Mouse (Mus musculus): ENCODE data around the gene Stx7. TPM values are rescaled to one million over a fixed set of nuclear protein-coding genes. Genes with fewer than 3 reads are reported as not detected.
A peak's percentile ranks its signal among the peaks of the same experiment; 100 is the strongest.
"Not testable (repeated sequence)": the region's sequence is repeated elsewhere in the genome, so short reads cannot be mapped to it uniquely, and the experiment has no call there.

Gene Stx7
- polyA plus RNA-seq (2015; fragmentation: Nextera tagmentation; extraction: Ambion mirVana) = 68.4 and 74.8 TPM in 2 replicates

DNA sequence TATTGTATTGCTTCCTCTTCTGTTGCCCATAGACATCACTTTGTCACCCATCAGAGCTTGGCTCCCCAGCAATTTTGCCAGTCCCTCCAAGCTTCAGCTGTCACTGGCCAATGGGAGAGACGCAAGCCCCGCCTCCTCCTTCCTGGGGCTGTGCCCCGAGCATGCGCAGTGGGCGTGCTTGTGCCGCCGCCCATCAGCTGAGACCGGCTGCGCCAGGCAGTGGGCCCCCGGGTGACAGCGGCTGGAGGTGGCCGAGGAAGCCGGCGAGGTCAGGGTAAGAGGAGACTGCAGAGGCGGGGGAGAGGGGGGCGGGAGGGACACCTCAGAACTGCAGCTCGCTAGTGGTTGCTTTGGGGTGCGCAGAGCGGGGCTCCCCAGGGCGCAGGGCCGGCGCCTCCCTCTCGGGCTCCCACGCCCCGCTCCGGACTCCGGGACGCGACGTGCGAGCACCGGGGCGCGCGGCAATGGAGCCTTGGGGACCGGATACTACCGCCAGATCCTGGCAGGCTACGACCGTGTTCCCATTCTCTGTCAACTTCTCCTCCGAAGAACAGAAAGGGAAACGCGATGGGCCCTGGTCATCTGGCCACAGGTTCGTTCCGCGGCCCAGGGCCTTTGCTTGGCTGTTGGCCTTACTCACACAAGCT, at the start of gene Stx7:
Stx7 (plus strand) TSS at position 168 of the 647 bp plus-strand sequence.
- Histone ChIP-seq H3K4me1 (replicated peaks) (peaks cover 14% of the 10 kb centered on the region), H3K4me3 (peak within 1 kb of the TSS; percentile 94), H3K9ac (peak within 1 kb of the TSS; percentile 85), H3K9me3 (replicated peaks) (no peaks in the 10 kb centered on the region), H3K27me3 (no peaks in the 10 kb centered on the region), H3K4me2 (peak within 1 kb of the TSS; percentile 63), H3K36me3 (no peaks in the 10 kb centered on the region), H3K27ac (peak within 1 kb of the TSS; percentile 87)
- peak; percentile 96 for ATAC-seq (replicated peaks; ENCODE audit: insufficient number of reproducible peaks, insufficient read depth, low FRiP score, low read depth)
- under 1% methylated on average over 45 of the region's 45 CpGs for WGBS

GRCm38 (mm10) chr10:24101812-24102211, 47.3 kb upstream of the Stx7 start, which contains the start of gene Taar8c:
TSS of gene Taar8c (minus strand) at chr10:24101912.
- ATAC-seq (replicated peaks; ENCODE audit: insufficient number of reproducible peaks, insufficient read depth, low FRiP score, low read depth); H3K4me3 ChIP-seq; H3K9ac ChIP-seq; H3K4me2 ChIP-seq; H3K4me1 ChIP-seq (replicated peaks); H3K27ac ChIP-seq; H3K27me3 ChIP-seq; H3K36me3 ChIP-seq; H3K9me3 ChIP-seq (replicated peaks): not testable (repeated sequence)
- WGBS = 85% methylated on average over 1 of the region's 3 CpGs

- ATAC-seq (replicated peaks; ENCODE audit: insufficient number of reproducible peaks, insufficient read depth, low FRiP score, low read depth); H3K4me2 ChIP-seq: not testable (repeated sequence)
- WGBS = 43% methylated on average over 1 of the region's 1 CpGs
Observed at GRCm38 (mm10) chr10:24103299-24103698, 45.8 kb upstream of the Stx7 start.

GRCm38 (mm10) chr10:24107747-24108146, 41.4 kb upstream of the Stx7 start:
- 59% methylated on average over 5 of the region's 5 CpGs for WGBS
- Histone ChIP-seq H3K4me2 (no peak overlapping the region), H3K9ac (no peak overlapping the region), H3K4me1 (replicated peaks) (no peaks in the 10 kb centered on the region), H3K27me3 (no peaks in the 10 kb centered on the region), H3K9me3 (replicated peaks) (no peaks in the 10 kb centered on the region), H3K27ac (no peak overlapping the region), H3K36me3 (no peaks in the 10 kb centered on the region), H3K4me3 (no peak overlapping the region)
- no peak for ATAC-seq (replicated peaks; ENCODE audit: insufficient number of reproducible peaks, insufficient read depth, low FRiP score, low read depth)

More at GRCm38 (mm10) chr10:24103299-24103698, 45.8 kb upstream of the Stx7 start:
- H3K27ac ChIP-seq; H3K9ac ChIP-seq; H3K4me3 ChIP-seq; H3K36me3 ChIP-seq; H3K27me3 ChIP-seq; H3K4me1 ChIP-seq (replicated peaks); H3K9me3 ChIP-seq (replicated peaks): not testable (repeated sequence)

- no peak overlapping the region for H3K27ac ChIP-seq
- 72% methylated on average over 3 of the region's 3 CpGs for WGBS
Observed at GRCm38 (mm10) chr10:24108236-24108635, 40.9 kb upstream of the Stx7 start.

DNA sequence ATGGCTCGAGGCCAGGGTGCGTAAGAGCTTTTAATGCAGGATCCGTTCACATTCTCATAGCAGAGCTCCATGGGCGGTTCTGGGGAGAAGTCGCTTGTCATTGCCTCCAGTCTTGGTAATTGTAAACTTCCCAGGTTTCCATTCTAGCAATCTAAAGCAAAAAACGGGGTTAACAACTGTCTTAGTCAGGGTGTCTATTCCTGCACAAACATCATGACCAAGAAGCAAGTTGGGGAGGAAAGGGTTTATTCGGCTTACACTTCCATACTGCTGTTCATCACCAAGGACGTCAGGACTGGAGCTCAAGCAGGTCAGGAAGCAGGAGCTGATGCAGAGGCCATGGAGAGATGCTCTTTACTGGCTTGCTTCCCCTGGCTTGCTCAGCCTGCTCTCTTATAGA, 39.7 kb upstream of the Stx7 start, which contains the start of gene Taar9:
Taar9 (minus strand) TSS at position 101 of the 400 bp plus-strand sequence.
- H3K27me3 ChIP-seq; ATAC-seq (replicated peaks; ENCODE audit: insufficient number of reproducible peaks, insufficient read depth, low FRiP score, low read depth); H3K9ac ChIP-seq; H3K36me3 ChIP-seq; H3K9me3 ChIP-seq (replicated peaks); H3K4me2 ChIP-seq; H3K4me1 ChIP-seq (replicated peaks); H3K4me3 ChIP-seq; H3K27ac ChIP-seq: not testable (repeated sequence)
- 76% methylated on average over 8 of the region's 8 CpGs for WGBS

More at GRCm38 (mm10) chr10:24108236-24108635, 40.9 kb upstream of the Stx7 start:
- Histone ChIP-seq H3K9me3 (replicated peaks) (no peaks in the 10 kb centered on the region), H3K27me3 (no peaks in the 10 kb centered on the region), H3K36me3 (no peaks in the 10 kb centered on the region), H3K4me1 (replicated peaks) (no peaks in the 10 kb centered on the region), H3K9ac (no peak overlapping the region), H3K4me2 (no peak overlapping the region), H3K4me3 (no peak overlapping the region)
- no peak for ATAC-seq (replicated peaks; ENCODE audit: insufficient number of reproducible peaks, insufficient read depth, low FRiP score, low read depth)

- no peak overlapping the region for H3K4me2 ChIP-seq
- no peaks in the 10 kb centered on the region for H3K27me3 ChIP-seq
- H3K4me3 ChIP-seq = no peak overlapping the region
- H3K27ac ChIP-seq = no peak overlapping the region
- 45% methylated on average over 6 of the region's 6 CpGs for WGBS
- no peaks in the 10 kb centered on the region for H3K4me1 ChIP-seq (replicated peaks)
- H3K9ac ChIP-seq = no peak overlapping the region
- no peak for ATAC-seq (replicated peaks; ENCODE audit: insufficient number of reproducible peaks, insufficient read depth, low FRiP score, low read depth)
- H3K36me3 ChIP-seq = no peaks in the 10 kb centered on the region
- no peaks in the 10 kb centered on the region for H3K9me3 ChIP-seq (replicated peaks)
Observed at GRCm38 (mm10) chr10:24111116-24111778, 37.9 kb upstream of the Stx7 start.

DNA sequence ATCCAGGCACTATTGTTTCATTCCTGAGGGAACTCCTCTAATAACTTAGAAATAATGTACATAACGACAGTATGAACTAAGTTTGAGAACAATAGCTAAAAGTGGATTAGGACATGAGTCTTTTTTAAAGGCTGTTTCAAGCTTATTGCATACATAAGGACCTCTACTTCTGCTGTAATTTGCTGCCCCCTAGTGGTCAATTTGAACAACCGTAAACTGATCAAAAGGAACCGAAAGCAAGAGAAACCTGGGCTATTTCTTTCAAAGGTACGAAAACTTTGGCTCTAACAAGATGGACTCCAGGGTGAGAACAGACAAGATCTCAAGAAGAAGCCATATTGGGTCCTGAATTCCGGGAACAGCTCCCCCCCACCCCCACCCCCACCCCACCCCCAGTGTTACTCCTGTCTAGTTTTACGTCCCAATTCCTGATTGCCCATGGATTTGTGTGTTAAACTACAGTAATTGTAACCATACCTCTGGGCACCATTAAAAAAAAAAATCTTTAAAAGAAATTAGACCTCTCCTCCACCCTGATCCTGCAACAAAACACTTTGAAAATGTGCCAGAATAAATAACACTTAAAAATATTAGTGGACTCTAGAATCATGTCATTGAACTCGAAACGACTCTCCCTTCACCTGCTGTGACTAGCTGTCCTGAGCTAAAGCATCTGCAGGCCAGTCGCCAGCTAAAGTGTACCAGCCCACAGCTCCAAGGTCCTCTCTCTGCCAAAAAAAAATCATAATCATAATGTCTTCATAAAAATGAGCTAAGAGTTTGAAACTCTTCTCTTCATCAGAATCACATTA, 17.4 kb upstream of the Stx7 start:
- Histone ChIP-seq H3K4me1 (replicated peaks) (peaks cover 10% of the 10 kb centered on the region), H3K9me3 (replicated peaks) (no peaks in the 10 kb centered on the region), H3K4me3 (peak overlapping the region; percentile 42), H3K4me2 (peak overlapping the region; percentile 58), H3K9ac (no peak overlapping the region), H3K27me3 (no peaks in the 10 kb centered on the region), H3K36me3 (no peaks in the 10 kb centered on the region), H3K27ac (no peak overlapping the region; the same call in 1 of the 2 replicates)
- WGBS = 27% methylated on average over 9 of the region's 9 CpGs
- peak; percentile 66; the same call in 1 of the 2 replicates for ATAC-seq (replicated peaks; ENCODE audit: insufficient number of reproducible peaks, insufficient read depth, low FRiP score, low read depth)

GRCm38 (mm10) chr10:24132273-24132672, 16.8 kb upstream of the Stx7 start:
- no peak overlapping the region for H3K4me3 ChIP-seq
- H3K4me1 ChIP-seq (replicated peaks) = peaks cover 10% of the 10 kb centered on the region
- peak overlapping the region; percentile 22 for H3K4me2 ChIP-seq
- 18% methylated on average over 5 of the region's 5 CpGs for WGBS
- no peak for ATAC-seq (replicated peaks; ENCODE audit: insufficient number of reproducible peaks, insufficient read depth, low FRiP score, low read depth)
- no peak overlapping the region; the same call in 1 of the 2 replicates for H3K27ac ChIP-seq
- no peaks in the 10 kb centered on the region for H3K9me3 ChIP-seq (replicated peaks)
- no peaks in the 10 kb centered on the region for H3K27me3 ChIP-seq
- H3K36me3 ChIP-seq = no peaks in the 10 kb centered on the region
- no peak overlapping the region for H3K9ac ChIP-seq

GRCm38 (mm10) chr10:24133132-24133531, 16.0 kb upstream of the Stx7 start:
- Histone ChIP-seq H3K4me3 (no peak overlapping the region), H3K27me3 (no peaks in the 10 kb centered on the region), H3K9me3 (replicated peaks) (no peaks in the 10 kb centered on the region), H3K36me3 (no peaks in the 10 kb centered on the region), H3K4me1 (replicated peaks) (peaks cover 10% of the 10 kb centered on the region), H3K27ac (no peak overlapping the region), H3K4me2 (no peak overlapping the region), H3K9ac (no peak overlapping the region)
- no peak for ATAC-seq (replicated peaks; ENCODE audit: insufficient number of reproducible peaks, insufficient read depth, low FRiP score, low read depth)
- 34% methylated on average over 2 of the region's 2 CpGs for WGBS

- Histone ChIP-seq H3K4me1 (replicated peaks) (peaks cover 10% of the 10 kb centered on the region), H3K27me3 (no peaks in the 10 kb centered on the region), H3K9ac (no peak overlapping the region), H3K9me3 (replicated peaks) (no peaks in the 10 kb centered on the region), H3K27ac (no peak overlapping the region), H3K4me2 (no peak overlapping the region), H3K4me3 (no peak overlapping the region), H3K36me3 (no peaks in the 10 kb centered on the region)
- no peak for ATAC-seq (replicated peaks; ENCODE audit: insufficient number of reproducible peaks, insufficient read depth, low FRiP score, low read depth)
- 40% methylated on average over 7 of the region's 7 CpGs for WGBS
Observed at GRCm38 (mm10) chr10:24134071-24134645, 14.9 kb upstream of the Stx7 start.

All from heart, embryonic 15.5 days (tissue).